Mouse (Mus musculus) heart, embryonic 13.5 days (tissue): ENCODE measurements around the gene Aldh1a1. TPM values are rescaled to one million over a fixed set of nuclear protein-coding genes. Genes with fewer than 3 reads are reported as not detected.
"Not testable (repeated sequence)": the region's sequence is repeated elsewhere in the genome, so short reads cannot be mapped to it uniquely, and the experiment has no call there.

ENCODE experiments used
- ATAC-seq: fragments of 200-750 bp; cut with Nextera tagmentation; 2 replicates; pipeline ENCODE4 v1.8.0; 2017; ENCODE audit warnings: moderate TSS enrichment; ENCODE audit not compliant: insufficient number of reproducible peaks, low FRiP score, low TSS enrichment; ENCODE audit errors: extremely low read depth
- H3K27ac ChIP-seq: fragments of 300-500 bp; sonication (generic); replicated peaks from 2 replicates; pipeline ENCODE4 v1.5.1; 2015; ENCODE audit warnings: moderate library complexity, mild to moderate bottlenecking, inconsistent platforms
- H3K27me3 ChIP-seq: fragments of 300-500 bp; sonication (generic); replicated peaks from 2 replicates; pipeline ENCODE4 v1.6.1; 2015; ENCODE audit warnings: mild to moderate bottlenecking, inconsistent platforms
- H3K36me3 ChIP-seq: fragments of 300-500 bp; sonication (generic); 2 replicates; pipeline ENCODE4 v1.6.1; 2015; ENCODE audit warnings: mild to moderate bottlenecking, inconsistent platforms
- H3K4me1 ChIP-seq: fragments of 300-500 bp; sonication (generic); 2 replicates; pipeline ENCODE4 v1.6.1; 2015; ENCODE audit warnings: inconsistent platforms
- H3K4me2 ChIP-seq: fragments of 300-500 bp; sonication (generic); 2 replicates; pipeline ENCODE4 v1.6.1; 2015; ENCODE audit warnings: inconsistent platforms, mild to moderate bottlenecking, moderate library complexity
- H3K4me3 ChIP-seq: fragments of 300-500 bp; sonication (generic); 2 replicates; pipeline ENCODE4 v1.5.1; 2015; ENCODE audit warnings: moderate library complexity, mild to moderate bottlenecking, inconsistent platforms
- H3K9ac ChIP-seq: fragments of 300-500 bp; sonication (generic); 2 replicates; pipeline ENCODE4 v1.6.1; 2015; ENCODE audit warnings: inconsistent platforms, mild to moderate bottlenecking, moderate library complexity
- H3K9me3 ChIP-seq: fragments of 300-500 bp; sonication (generic); 2 replicates; pipeline ENCODE4 v1.6.1; 2016; ENCODE audit warnings: inconsistent platforms
- WGBS: fragments of 180-500 bp; shearing (Covaris S2); methylation state at CpG from one replicate; pipeline ENCODE4 v1.1.7; 2015; ENCODE audit warnings: mixed read lengths; 5-methylcytosine and 5-hydroxymethylcytosine counted together
- polyA plus RNA-seq: library from polyadenylated mRNA; unstranded; fragments of >200 nt; fragmentation: Nextera tagmentation; extraction: Ambion mirVana; gene quantifications from 2 replicates; pipeline ENCODE4 v1.2.1, GENCODE M21; 2015

The Aldh1a1 gene
- polyA plus RNA-seq, 1 experiment from 2014 or later: 2.7 TPM

DNA sequence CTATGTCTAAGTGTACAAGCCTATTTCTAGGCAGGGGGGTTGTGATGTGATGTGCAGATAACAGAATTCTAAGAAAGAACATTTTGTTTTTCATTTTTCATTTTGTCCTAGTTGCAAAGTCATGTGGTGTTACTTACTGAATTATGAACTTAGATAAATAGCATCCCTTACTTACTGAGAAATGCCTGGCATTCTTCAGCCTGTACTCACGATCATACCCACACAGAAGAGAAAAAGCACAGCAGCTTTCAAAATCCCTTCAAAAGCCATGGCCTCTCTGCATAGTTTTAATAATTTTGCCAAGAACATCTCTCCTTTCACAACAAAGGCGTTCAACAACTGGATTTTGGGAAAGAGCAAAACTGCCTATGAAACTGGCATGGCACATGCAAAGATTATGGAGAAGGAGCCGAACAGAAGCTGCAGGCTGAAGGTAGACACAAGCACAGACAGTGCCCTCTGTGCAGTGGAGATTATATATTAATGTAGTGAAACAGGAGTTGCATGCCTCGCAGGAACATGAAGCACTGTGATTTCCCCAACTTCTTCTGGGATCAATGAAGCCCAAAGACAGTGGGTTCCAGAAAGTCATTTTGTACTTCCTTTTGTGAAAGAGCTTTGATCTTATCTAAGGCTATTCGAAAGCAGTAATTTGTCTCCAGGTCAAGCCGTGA is 21.3 kb downstream of the Aldh1a1 start:
- no peaks in the 10 kb centered on the region for H3K4me1 ChIP-seq
- H3K9me3 ChIP-seq: no peaks in the 10 kb centered on the region
- H3K27ac ChIP-seq: no peak overlapping the region
- H3K4me2 ChIP-seq: no peak overlapping the region
- no peaks in the 10 kb centered on the region for H3K27me3 ChIP-seq
- no peak overlapping the region for H3K9ac ChIP-seq
- no peak for ATAC-seq
- no peak overlapping the region for H3K4me3 ChIP-seq
- WGBS: 63% methylated on average over 6 of the region's 6 CpGs
- H3K36me3 ChIP-seq: no peaks in the 10 kb centered on the region

DNA sequence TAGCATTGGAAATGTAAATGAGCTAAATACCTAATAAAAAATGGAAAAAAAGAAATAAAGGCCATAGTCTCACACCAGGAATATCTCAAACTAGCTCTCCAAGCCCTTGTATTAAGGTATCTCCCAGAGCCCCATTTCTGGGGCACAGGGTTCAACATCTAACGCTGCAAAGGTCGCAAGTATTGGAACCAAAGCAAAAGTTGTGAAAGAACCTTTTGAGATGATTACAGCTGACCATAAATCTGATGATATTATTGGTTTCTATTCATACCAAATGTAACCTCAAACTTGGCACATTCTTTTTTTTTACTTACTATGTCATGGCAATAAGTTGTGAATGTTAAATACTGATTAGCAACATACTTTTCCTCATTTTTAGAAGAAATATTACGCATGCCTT is 24.0 kb downstream of the Aldh1a1 start:
- no peaks in the 10 kb centered on the region for H3K9me3 ChIP-seq
- ATAC-seq: no peak
- H3K4me3 ChIP-seq: no peak overlapping the region
- H3K27ac ChIP-seq: no peak overlapping the region
- H3K9ac ChIP-seq: no peak overlapping the region
- no peaks in the 10 kb centered on the region for H3K27me3 ChIP-seq
- no peaks in the 10 kb centered on the region for H3K36me3 ChIP-seq
- 83% methylated on average over 3 of the region's 3 CpGs for WGBS
- no peaks in the 10 kb centered on the region for H3K4me1 ChIP-seq
- no peak overlapping the region for H3K4me2 ChIP-seq

DNA sequence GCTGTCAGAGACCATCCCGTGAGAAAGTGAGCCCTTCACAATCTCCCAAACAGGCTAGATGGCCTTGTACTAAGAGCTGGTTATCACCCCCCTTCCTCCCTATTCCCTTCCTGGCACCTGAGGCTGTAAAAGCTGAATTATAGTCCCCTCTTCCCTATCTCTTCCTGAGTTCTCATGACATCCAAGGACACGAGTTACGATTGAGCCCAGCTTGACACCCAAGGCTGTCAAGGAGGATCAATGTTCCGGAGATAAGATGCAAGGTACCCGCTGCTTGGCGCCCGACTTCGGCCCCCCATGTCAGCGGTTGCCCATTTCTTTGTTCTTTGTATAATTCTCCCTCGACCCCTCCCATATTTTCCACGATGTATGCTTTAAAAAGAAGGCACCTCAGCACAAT is 36.6 kb downstream of the Aldh1a1 start:
- 78% methylated on average over 11 of the region's 11 CpGs for WGBS
- H3K4me3 ChIP-seq, H3K4me2 ChIP-seq, H3K4me1 ChIP-seq, H3K9ac ChIP-seq, H3K27ac ChIP-seq, ATAC-seq, H3K9me3 ChIP-seq, H3K27me3 ChIP-seq, H3K36me3 ChIP-seq: not testable (repeated sequence)

DNA sequence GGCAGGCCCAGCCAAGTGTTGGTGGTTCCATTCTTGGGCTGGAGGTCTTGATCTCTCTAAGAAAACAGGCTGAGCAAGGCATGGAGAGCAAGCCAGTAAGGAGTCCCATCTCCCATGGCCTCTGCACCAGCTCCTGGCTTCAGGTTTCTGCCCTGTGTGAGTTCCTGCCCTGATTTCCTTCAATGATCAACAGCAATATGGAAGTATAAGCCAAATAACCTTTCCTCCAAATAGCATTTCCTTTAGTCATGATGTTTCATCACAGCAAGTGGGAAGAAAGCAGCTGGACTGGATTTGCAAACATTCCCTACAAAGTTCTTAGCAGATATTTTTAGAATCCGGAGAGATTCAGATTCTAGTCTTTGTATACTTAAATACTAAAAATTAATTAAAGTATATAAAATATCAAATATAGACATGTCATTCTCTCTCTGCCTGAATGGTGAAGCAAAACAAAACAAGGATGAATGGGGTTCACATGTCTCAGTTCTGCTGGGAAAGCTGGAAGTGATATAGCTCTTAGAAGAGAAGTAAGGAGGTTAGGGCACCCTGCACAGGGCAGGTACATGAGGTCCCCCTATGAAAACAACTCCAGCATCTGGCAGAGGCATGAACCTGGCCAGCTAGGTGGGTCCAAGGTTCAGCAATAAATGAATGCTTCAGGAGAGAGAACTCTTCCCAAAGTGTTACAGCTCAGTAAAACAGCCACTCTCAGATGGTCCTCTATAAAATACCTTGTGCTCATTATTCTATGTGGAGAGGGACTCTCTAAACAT is 37.6 kb downstream of the Aldh1a1 start:
- Histone ChIP-seq H3K27ac (no peak overlapping the region), H3K9ac (no peak overlapping the region), H3K36me3 (no peaks in the 10 kb centered on the region), H3K9me3 (no peaks in the 10 kb centered on the region), H3K4me3 (no peak overlapping the region), H3K27me3 (no peaks in the 10 kb centered on the region), H3K4me2 (no peak overlapping the region), H3K4me1 (peaks cover 5% of the 10 kb centered on the region)
- no peak for ATAC-seq
- 62% methylated on average over 1 of the region's 1 CpGs for whole genome bisulfite sequencing

DNA sequence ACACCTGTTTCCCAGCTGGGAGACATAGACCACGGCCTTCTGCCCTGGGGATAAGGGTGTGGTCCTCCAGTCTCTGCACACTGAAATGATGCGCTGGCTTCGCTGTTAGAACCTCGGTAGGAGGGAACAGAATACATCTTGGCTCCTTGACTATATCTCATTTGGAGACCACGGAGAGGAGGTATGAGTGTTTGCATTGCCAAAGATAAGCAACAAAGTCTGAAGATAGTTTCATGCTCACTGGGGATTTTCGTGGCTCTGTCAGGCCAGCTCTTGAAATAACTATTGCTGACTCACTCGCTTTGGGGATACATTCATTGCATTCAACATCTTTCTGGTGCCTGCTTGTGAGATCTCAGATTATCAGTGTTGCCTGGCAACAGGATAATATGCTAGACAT is 44.0 kb downstream of the Aldh1a1 start:
- 51% methylated on average over 7 of the region's 7 CpGs for WGBS
- Histone ChIP-seq H3K4me1 (peaks cover 5% of the 10 kb centered on the region; the same call in 1 of the 2 replicates), H3K4me3 (no peak overlapping the region), H3K9ac (no peak overlapping the region), H3K36me3 (no peaks in the 10 kb centered on the region), H3K9me3 (no peaks in the 10 kb centered on the region), H3K27me3 (no peaks in the 10 kb centered on the region), H3K27ac (no peak overlapping the region), H3K4me2 (no peak overlapping the region)
- ATAC-seq: no peak

DNA sequence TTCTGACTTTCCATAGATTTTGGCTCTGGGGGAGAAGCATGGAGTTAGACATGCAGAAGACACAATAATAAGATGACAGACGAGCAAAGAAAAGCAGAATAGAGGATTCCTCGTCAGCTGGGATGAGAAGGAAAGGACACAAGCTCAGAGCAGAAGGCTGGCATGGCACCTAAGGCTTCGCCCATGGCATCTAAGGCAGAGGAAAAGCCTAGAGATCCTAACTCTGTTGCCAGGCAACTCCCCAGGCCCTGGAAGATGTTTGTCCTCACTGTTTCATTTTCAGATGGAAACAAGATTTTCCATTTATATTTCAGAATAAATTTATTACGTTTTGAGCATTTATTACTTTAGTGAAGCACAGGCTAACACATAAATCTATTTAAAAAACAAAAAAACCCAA is 48.5 kb downstream of the Aldh1a1 start:
- WGBS: 54% methylated on average over 4 of the region's 4 CpGs
- H3K27ac ChIP-seq: no peak overlapping the region
- ATAC-seq: no peak

DNA sequence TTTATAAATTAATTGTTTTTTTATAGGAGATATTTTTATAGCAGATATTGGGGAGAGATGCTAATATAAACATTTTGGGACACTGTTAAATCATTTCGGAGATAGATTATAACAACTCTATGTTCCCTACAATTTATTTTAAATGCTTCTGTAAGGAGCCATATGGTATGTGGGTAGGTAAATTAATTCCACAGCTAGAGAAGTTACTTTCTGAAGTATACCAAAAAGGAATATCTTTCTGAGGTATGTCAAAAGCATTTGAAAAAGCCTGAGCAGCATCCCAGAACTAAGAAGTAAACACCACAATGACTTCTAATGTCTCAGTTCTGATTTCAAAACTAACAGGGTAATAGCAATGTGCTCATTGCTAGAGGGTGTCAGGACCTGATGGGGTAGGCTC is 49.4 kb downstream of the Aldh1a1 start:
- Histone ChIP-seq H3K4me2 (no peak overlapping the region), H3K4me1 (no peaks in the 10 kb centered on the region), H3K27me3 (no peaks in the 10 kb centered on the region), H3K36me3 (no peaks in the 10 kb centered on the region), H3K9ac (no peak overlapping the region), H3K4me3 (no peak overlapping the region), H3K9me3 (no peaks in the 10 kb centered on the region), H3K27ac (no peak overlapping the region)
- ATAC-seq: no peak
- 68% methylated on average over 1 of the region's 1 CpGs for WGBS

More for the DNA sequence above, 48.5 kb downstream of the Aldh1a1 start:
- no peaks in the 10 kb centered on the region for H3K27me3 ChIP-seq
- H3K36me3 ChIP-seq: no peaks in the 10 kb centered on the region
- peaks cover 5% of the 10 kb centered on the region; the same call in 1 of the 2 replicates for H3K4me1 ChIP-seq
- H3K9me3 ChIP-seq: no peaks in the 10 kb centered on the region
- H3K4me3 ChIP-seq: no peak overlapping the region
- no peak overlapping the region for H3K4me2 ChIP-seq
- H3K9ac ChIP-seq: no peak overlapping the region

DNA sequence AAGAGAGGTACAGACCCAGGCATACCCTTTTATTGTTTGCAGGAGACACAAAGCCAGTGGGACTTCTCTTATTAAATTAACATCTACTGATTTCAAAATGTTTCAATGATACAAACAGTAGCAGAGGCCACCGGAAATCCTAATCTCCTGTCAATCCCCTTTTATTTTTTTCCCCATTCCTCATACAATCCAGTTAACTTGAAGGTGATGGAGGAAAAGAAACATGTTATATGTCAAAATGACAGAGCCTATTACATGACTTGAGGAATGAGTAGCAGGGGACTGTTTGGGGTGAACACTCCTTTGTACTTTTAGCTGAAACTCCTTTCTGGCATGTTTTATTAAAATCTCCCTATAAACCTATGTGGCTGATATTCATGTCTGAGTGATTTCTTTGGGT is 51.3 kb downstream of the Aldh1a1 start:
- no peak overlapping the region for H3K4me3 ChIP-seq
- H3K27me3 ChIP-seq: no peaks in the 10 kb centered on the region
- 47% methylated on average over 1 of the region's 1 CpGs for WGBS
- no peak overlapping the region for H3K4me2 ChIP-seq
- H3K9ac ChIP-seq: no peak overlapping the region
- no peak for ATAC-seq
- H3K27ac ChIP-seq: no peak overlapping the region
- H3K9me3 ChIP-seq: no peaks in the 10 kb centered on the region
- no peaks in the 10 kb centered on the region for H3K4me1 ChIP-seq
- no peaks in the 10 kb centered on the region for H3K36me3 ChIP-seq

DNA sequence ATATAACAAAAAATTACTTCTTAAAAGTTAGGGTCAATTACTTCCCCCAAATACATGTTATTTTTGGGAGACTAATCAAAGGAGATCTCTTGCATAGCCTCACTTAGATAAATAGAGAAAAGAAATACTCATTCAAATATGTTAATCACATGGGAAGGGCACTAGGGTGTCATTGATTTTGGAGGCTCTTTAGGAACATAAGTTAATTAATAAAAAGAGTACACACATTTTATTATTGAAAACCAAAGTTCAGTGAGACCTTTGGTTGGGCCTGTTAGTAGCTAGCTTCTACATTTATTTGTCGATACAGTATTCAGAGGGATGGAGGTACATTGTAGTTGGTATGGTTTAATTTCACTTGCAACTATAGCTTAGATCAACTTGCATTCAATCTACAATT is 52.4 kb downstream of the Aldh1a1 start:
- Histone ChIP-seq H3K4me2 (no peak overlapping the region), H3K4me3 (no peak overlapping the region), H3K9me3 (no peaks in the 10 kb centered on the region), H3K27me3 (no peaks in the 10 kb centered on the region), H3K36me3 (no peaks in the 10 kb centered on the region), H3K27ac (no peak overlapping the region), H3K9ac (no peak overlapping the region), H3K4me1 (no peaks in the 10 kb centered on the region)
- 76% methylated on average over 1 of the region's 1 CpGs for WGBS
- ATAC-seq: no peak

DNA sequence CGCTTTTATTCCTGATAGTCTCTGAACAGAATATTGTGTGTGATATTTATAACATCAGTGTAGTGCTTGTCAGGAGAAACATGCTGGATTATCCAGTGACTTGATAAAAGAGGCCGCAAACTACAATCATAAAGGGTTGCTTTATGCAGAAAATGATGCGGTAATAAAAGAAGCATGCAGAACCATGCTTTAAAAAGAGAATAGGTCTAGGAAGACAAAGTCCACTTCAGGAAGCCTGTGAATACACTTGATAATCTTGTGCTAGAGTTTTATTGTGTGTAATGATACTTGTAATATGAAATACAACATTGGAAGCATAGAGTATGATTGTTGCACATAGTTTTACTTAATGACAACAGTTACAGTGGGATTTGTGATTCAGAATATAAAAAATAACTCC is 54.5 kb downstream of the Aldh1a1 start:
- Histone ChIP-seq H3K9me3 (no peaks in the 10 kb centered on the region), H3K27ac (no peak overlapping the region), H3K4me2 (no peak overlapping the region), H3K27me3 (no peaks in the 10 kb centered on the region), H3K9ac (no peak overlapping the region), H3K4me3 (no peak overlapping the region), H3K36me3 (no peaks in the 10 kb centered on the region), H3K4me1 (no peaks in the 10 kb centered on the region)
- ATAC-seq: no peak
- WGBS: 69% methylated on average over 3 of the region's 3 CpGs

DNA sequence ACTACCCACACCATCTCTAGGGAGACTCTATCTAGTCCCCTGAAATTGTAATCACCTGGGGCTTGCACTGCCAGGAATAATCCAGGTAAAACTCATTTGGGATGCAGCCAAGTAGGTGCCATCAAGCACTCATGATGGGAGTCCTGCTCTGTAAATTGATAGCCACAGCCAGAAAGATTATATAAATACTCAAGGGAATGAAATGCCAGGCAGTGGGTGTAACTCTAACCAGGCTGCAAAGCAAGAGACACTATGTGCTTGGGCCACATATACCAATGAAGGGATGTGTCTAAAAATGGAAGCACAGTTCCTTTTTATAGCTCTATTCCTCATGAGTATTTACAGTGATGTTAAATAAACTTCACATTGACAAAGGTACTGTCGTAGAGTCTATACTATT is 56.9 kb downstream of the Aldh1a1 start:
- H3K4me1 ChIP-seq: no peaks in the 10 kb centered on the region
- H3K27ac ChIP-seq: no peak overlapping the region
- H3K27me3 ChIP-seq: no peaks in the 10 kb centered on the region
- no peak overlapping the region for H3K4me2 ChIP-seq
- no peak overlapping the region for H3K9ac ChIP-seq
- ATAC-seq: no peak
- H3K9me3 ChIP-seq: no peaks in the 10 kb centered on the region
- 83% methylated on average over 1 of the region's 1 CpGs for WGBS
- no peak overlapping the region for H3K4me3 ChIP-seq
- no peaks in the 10 kb centered on the region for H3K36me3 ChIP-seq

DNA sequence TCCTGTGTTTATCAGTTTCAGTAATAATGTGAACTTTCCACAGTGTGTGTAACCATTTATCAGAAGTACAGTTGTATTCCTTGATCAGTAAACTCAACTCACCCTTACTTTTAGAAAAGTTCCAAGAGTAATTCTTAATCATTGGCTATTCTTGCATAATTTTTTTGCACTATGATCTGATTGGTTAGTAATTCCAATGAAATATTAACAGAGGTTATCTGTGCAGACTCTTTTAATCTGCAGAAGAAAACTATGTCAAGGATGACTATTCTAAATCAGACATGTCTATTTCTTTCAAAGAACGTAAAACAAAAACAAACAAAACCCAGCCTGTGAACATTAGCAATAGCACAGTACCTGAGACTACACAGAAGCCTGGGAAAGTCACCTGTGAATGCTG is 62.9 kb downstream of the Aldh1a1 start:
- Histone ChIP-seq H3K4me1 (no peaks in the 10 kb centered on the region), H3K4me3 (no peak overlapping the region), H3K4me2 (no peak overlapping the region), H3K9me3 (no peaks in the 10 kb centered on the region), H3K9ac (no peak overlapping the region), H3K36me3 (no peaks in the 10 kb centered on the region), H3K27me3 (no peaks in the 10 kb centered on the region), H3K27ac (no peak overlapping the region)
- ATAC-seq: no peak
- 68% methylated on average over 1 of the region's 1 CpGs for WGBS
